In the genomic region with DNA sequence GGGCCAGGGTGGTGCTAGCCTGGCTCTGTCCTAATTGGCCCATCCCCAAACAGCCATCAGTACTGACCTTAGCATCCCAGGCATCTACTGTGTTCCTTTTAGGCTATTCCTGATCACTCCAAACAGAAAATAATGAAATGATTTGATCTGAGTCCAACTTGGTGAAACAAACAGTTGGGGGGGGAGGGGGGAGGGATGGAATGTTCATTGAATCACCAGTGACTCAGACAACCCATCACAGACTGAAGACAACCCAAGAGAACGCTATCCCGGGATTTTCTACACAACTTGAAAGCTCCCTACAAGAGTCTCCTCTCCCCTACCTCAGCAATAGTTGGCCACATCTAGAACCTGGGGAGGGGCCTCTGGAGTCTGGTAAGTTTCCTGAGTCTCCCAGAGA, we compare ENCODE assay signal across 26 mouse cellular contexts. TPM values are rescaled to one million over a fixed set of nuclear protein-coding genes. Genes with fewer than 3 reads are reported as not detected.
DNase-seq lines count a peak whose midpoint lies in the region; ATAC-seq lines count a peak whose summit lies in the region.
"Had no signal": no experiment of that assay in that cellular context is flagged by ENCODE, and none has a peak within 500 bp of the region (broad histone marks: within the 10 kb centered on the region; RNA-seq: fewer than 3 reads in every experiment).

No protein-coding gene starts in this region.

- peak overlapping the region; percentile 89 for H3K9ac ChIP-seq in liver, embryonic 12.5 days
- H3K9ac ChIP-seq in liver, embryonic 15.5 days, result no peak overlapping the region
- H3K9ac ChIP-seq: embryonic facial prominence, embryonic 12.5 days; forebrain, embryonic 15.5 days; heart, embryonic 15.5 days; hindbrain, embryonic 13.5 days had no signal

- DNase-seq in liver (no peak), 3T3-L1 (ENCODE audit: low read depth, low spot score) (peak; percentile 73)
- DNase-seq in Muller cell, postnatal 12 days (ENCODE audit: inconsistent ontology term), result peak; percentile 94
- DNase-seq in cerebellum, adult 11 months, result no peak
- DNase-seq in adrenal gland, postnatal 10 days, result no peak
- DNase-seq: adrenal gland, adult 2 months; adrenal gland, postnatal 36 days; cerebellum, adult 8-10 months; cerebellum, postnatal 14 days; gastrocnemius, postnatal 36 days; heart, adult 11 months; heart, postnatal 14 days had no signal

- H3K4me2 ChIP-seq in liver, embryonic 12.5 days, result peak overlapping the region; percentile 66
- peak overlapping the region; percentile 79 for H3K4me2 ChIP-seq in liver, embryonic 15.5 days
- H3K4me2 ChIP-seq: embryonic facial prominence, embryonic 12.5 days; forebrain, embryonic 15.5 days; heart, embryonic 15.5 days; hindbrain, embryonic 13.5 days had no signal

- peak overlapping the region; percentile 97 for H3K27ac ChIP-seq in liver, embryonic 12.5 days
- H3K27ac ChIP-seq in liver, embryonic 15.5 days (replicated peaks), result peak overlapping the region; percentile 63
- H3K27ac ChIP-seq: embryonic facial prominence, embryonic 12.5 days; forebrain, embryonic 15.5 days; heart, embryonic 15.5 days; hindbrain, embryonic 13.5 days; hindbrain, postnatal 0 days had no signal

- WGBS in liver, embryonic 12.5 days (ENCODE audit: insufficient replicate concordance), result 85% methylated on average over 2 of the region's 2 CpGs
- WGBS in liver, embryonic 15.5 days (ENCODE audit: insufficient replicate concordance), result 86% methylated on average over 2 of the region's 2 CpGs

- peak overlapping the region; percentile 74 for H3K4me3 ChIP-seq in liver, embryonic 12.5 days
- H3K4me3 ChIP-seq in liver, embryonic 15.5 days (replicated peaks), result peak overlapping the region; percentile 76
- H3K4me3 ChIP-seq: embryonic facial prominence, embryonic 12.5 days; forebrain, embryonic 15.5 days; heart, embryonic 15.5 days; hindbrain, embryonic 13.5 days had no signal

- no peaks in the 10 kb centered on the region for H3K27me3 ChIP-seq in liver, embryonic 12.5 days (replicated peaks)
- no peaks in the 10 kb centered on the region for H3K27me3 ChIP-seq in liver, embryonic 15.5 days
- H3K27me3 ChIP-seq: forebrain, embryonic 15.5 days; heart, embryonic 15.5 days; hindbrain, embryonic 13.5 days; Patski had no signal

- peaks cover 44% of the 10 kb centered on the region for H3K4me1 ChIP-seq in liver, embryonic 12.5 days
- H3K4me1 ChIP-seq in liver, embryonic 15.5 days (replicated peaks), result peaks cover 52% of the 10 kb centered on the region
- H3K4me1 ChIP-seq: embryonic facial prominence, embryonic 12.5 days; forebrain, embryonic 15.5 days; heart, embryonic 15.5 days; hindbrain, embryonic 13.5 days had no signal

- H3K9me3 ChIP-seq in liver, embryonic 12.5 days (replicated peaks), result no peaks in the 10 kb centered on the region
- no peaks in the 10 kb centered on the region for H3K9me3 ChIP-seq in liver, embryonic 15.5 days (replicated peaks)
- H3K9me3 ChIP-seq: embryonic facial prominence, embryonic 12.5 days; forebrain, embryonic 15.5 days; heart, embryonic 15.5 days; hindbrain, embryonic 13.5 days had no signal

- no peak for ATAC-seq in liver, embryonic 12.5 days
- no peak for ATAC-seq in liver, embryonic 15.5 days (ENCODE audit: insufficient read depth)
- ATAC-seq: activated CD4-positive, CD25-positive, alpha-beta regulatory T cell, adult 4 months; forebrain, embryonic 15.5 days; hindbrain, postnatal 0 days; Patski had no signal

- no peaks in the 10 kb centered on the region for H3K36me3 ChIP-seq in liver, embryonic 12.5 days
- peaks cover 13% of the 10 kb centered on the region for H3K36me3 ChIP-seq in liver, embryonic 15.5 days (replicated peaks)
- H3K36me3 ChIP-seq: embryonic facial prominence, embryonic 12.5 days; forebrain, embryonic 15.5 days; heart, embryonic 15.5 days; hindbrain, embryonic 13.5 days had no signal

RNA-seq across cellular contexts. Expression of gene Cldn13, which starts 3.4 kb away (rescaled TPM):
- 208 TPM in 2 replicates for polyA plus RNA-seq in liver, embryonic 12.5 days (2016; fragmentation: Nextera tagmentation; extraction: Ambion mirVana)
- 278 and 316 TPM in 2 replicates for polyA plus RNA-seq in liver, embryonic 15.5 days (2015; fragmentation: Nextera tagmentation; extraction: Ambion mirVana)
- 1 to 10 TPM in 1 of 2 experiments, under 1 TPM in 1; 0.75 to 3.3 TPM for total RNA-seq in adrenal gland, postnatal 10 days (2021)
- total RNA-seq: adrenal gland, adult 2 months; adrenal gland, postnatal 36 days; ES-E14; gastrocnemius, adult 8-10 months; gastrocnemius, postnatal 36 days; heart, postnatal 14 days; hindbrain, postnatal 0 days had no signal
- polyA plus RNA-seq: adrenal gland, adult 2 months; forebrain, embryonic 15.5 days; hindbrain, embryonic 13.5 days; hindbrain, postnatal 0 days; Patski had no signal

RNA-seq across cellular contexts. Expression of gene Tmem270, which starts 5.4 kb away (rescaled TPM):
- not detected in 2 replicates for polyA plus RNA-seq in liver, embryonic 12.5 days (2016; fragmentation: Nextera tagmentation; extraction: Ambion mirVana)
- polyA plus RNA-seq in liver, embryonic 15.5 days (2015; fragmentation: Nextera tagmentation; extraction: Ambion mirVana), result 0.13 TPM in 1 of 2 replicates, not detected in the other
- total RNA-seq in adrenal gland, postnatal 10 days (2021), result not detected
- total RNA-seq: adrenal gland, adult 2 months; adrenal gland, postnatal 36 days; common myeloid progenitor, adult 5-6 weeks; ES-E14; gastrocnemius, adult 8-10 months; gastrocnemius, postnatal 36 days; heart, postnatal 14 days; hematopoietic stem cell, adult 5-6 weeks; hindbrain, postnatal 0 days had no signal
- polyA plus RNA-seq: activated CD4-positive, CD25-positive, alpha-beta regulatory T cell, adult 4 months; adrenal gland, adult 2 months; embryonic facial prominence, embryonic 12.5 days; forebrain, embryonic 15.5 days; heart, embryonic 15.5 days; hindbrain, embryonic 13.5 days; hindbrain, postnatal 0 days; intestine, embryonic 14.5 days; Patski had no signal

RNA-seq across cellular contexts. Expression of gene Mettl27, which starts 20.3 kb away (rescaled TPM):
- 8.5 and 9.8 TPM in 2 replicates for polyA plus RNA-seq in liver, embryonic 12.5 days (2016; fragmentation: Nextera tagmentation; extraction: Ambion mirVana)
- polyA plus RNA-seq in liver, embryonic 15.5 days (2015; fragmentation: Nextera tagmentation; extraction: Ambion mirVana), result 17.2 and 21.3 TPM in 2 replicates
- total RNA-seq in adrenal gland, postnatal 10 days (2021), result 10 to 100 TPM; 23.6 to 24.2 TPM

RNA-seq across cellular contexts. Expression of gene Cldn4, which starts 34.8 kb away (rescaled TPM):
- polyA plus RNA-seq in liver, embryonic 12.5 days (2016; fragmentation: Nextera tagmentation; extraction: Ambion mirVana), result 0.28 and 0.49 TPM in 2 replicates
- 0.18 and 0.38 TPM in 2 replicates for polyA plus RNA-seq in liver, embryonic 15.5 days (2015; fragmentation: Nextera tagmentation; extraction: Ambion mirVana)
- total RNA-seq in adrenal gland, postnatal 10 days (2021), result under 1 TPM; 0.21 to 0.57 TPM
- total RNA-seq: adrenal gland, adult 2 months; adrenal gland, postnatal 36 days; common myeloid progenitor, adult 5-6 weeks; gastrocnemius, adult 8-10 months; gastrocnemius, postnatal 36 days; hematopoietic stem cell, adult 5-6 weeks; hindbrain, postnatal 0 days had no signal
- polyA plus RNA-seq: activated CD4-positive, CD25-positive, alpha-beta regulatory T cell, adult 4 months; adrenal gland, adult 2 months; forebrain, embryonic 15.5 days; hindbrain, embryonic 13.5 days; hindbrain, postnatal 0 days had no signal

Comparison
In these comparisons a context has a peak if more than half of its experiments do, and no peak if none do; other contexts are left out.
1. DNase-seq: peak in 3T3-L1 (single experiment) and Muller cell, postnatal 12 days (single experiment); none in liver (single experiment), cerebellum, adult 11 months (single experiment) and adrenal gland, postnatal 10 days (single experiment).